Mouse (Mus musculus): ENCODE data around the gene Ttll11.

The Ttll11 gene

GRCm38 (mm10) chr2:35859708-35860393 is 119.9 kb downstream of the Ttll11 start:
- ATAC-seq (ENCODE audit: insufficient number of reproducible peaks, low FRiP score, low TSS enrichment) = no peak

- ATAC-seq (ENCODE audit: insufficient number of reproducible peaks, low FRiP score, low TSS enrichment) = no peak
Observed at GRCm38 (mm10) chr2:35858281-35858680, 121.4 kb downstream of the Ttll11 start.

GRCm38 (mm10) chr2:35856901-35857300 is 122.8 kb downstream of the Ttll11 start:
- ATAC-seq (ENCODE audit: insufficient number of reproducible peaks, low FRiP score, low TSS enrichment) = no peak

GRCm38 (mm10) chr2:35854877-35855276 is 124.8 kb downstream of the Ttll11 start:
- ATAC-seq (ENCODE audit: insufficient number of reproducible peaks, low FRiP score, low TSS enrichment) = no peak

- no peak for ATAC-seq (ENCODE audit: insufficient number of reproducible peaks, low FRiP score, low TSS enrichment)
Observed at GRCm38 (mm10) chr2:35852971-35853370, 126.7 kb downstream of the Ttll11 start.

- no peak for ATAC-seq (ENCODE audit: insufficient number of reproducible peaks, low FRiP score, low TSS enrichment)
Observed at GRCm38 (mm10) chr2:35852164-35852509, 127.6 kb downstream of the Ttll11 start.

- no peak for ATAC-seq (ENCODE audit: insufficient number of reproducible peaks, low FRiP score, low TSS enrichment)
Observed at GRCm38 (mm10) chr2:35851420-35852163, 128.1 kb downstream of the Ttll11 start.

- ATAC-seq (ENCODE audit: insufficient number of reproducible peaks, low FRiP score, low TSS enrichment) = no peak
Observed at GRCm38 (mm10) chr2:35849632-35850230, 130.0 kb downstream of the Ttll11 start.

- ATAC-seq (ENCODE audit: insufficient number of reproducible peaks, low FRiP score, low TSS enrichment) = peak; percentile 24; the same call in 1 of the 2 replicates
Observed at GRCm38 (mm10) chr2:35845611-35846504, 133.9 kb downstream of the Ttll11 start.

- no peak for ATAC-seq (ENCODE audit: insufficient number of reproducible peaks, low FRiP score, low TSS enrichment)
Observed at GRCm38 (mm10) chr2:35843896-35844690, 135.6 kb downstream of the Ttll11 start.

- ATAC-seq (ENCODE audit: insufficient number of reproducible peaks, low FRiP score, low TSS enrichment) = no peak
Observed at GRCm38 (mm10) chr2:35842780-35843474, 136.8 kb downstream of the Ttll11 start.

GRCm38 (mm10) chr2:35841841-35842420 is 137.8 kb downstream of the Ttll11 start:
- ATAC-seq (ENCODE audit: insufficient number of reproducible peaks, low FRiP score, low TSS enrichment) = no peak

GRCm38 (mm10) chr2:35840956-35841816 is 138.5 kb downstream of the Ttll11 start:
- 0 out of 2 replicates have a peak, but pooled peaks have one; percentile 41 for ATAC-seq (ENCODE audit: insufficient number of reproducible peaks, low FRiP score, low TSS enrichment)

GRCm38 (mm10) chr2:35838751-35839479 is 140.8 kb downstream of the Ttll11 start:
- no peak for ATAC-seq (ENCODE audit: insufficient number of reproducible peaks, low FRiP score, low TSS enrichment)

- ATAC-seq (ENCODE audit: insufficient number of reproducible peaks, low FRiP score, low TSS enrichment) = no peak
Observed at GRCm38 (mm10) chr2:35834198-35834913, 145.4 kb downstream of the Ttll11 start.

GRCm38 (mm10) chr2:35833546-35833945 is 146.2 kb downstream of the Ttll11 start:
- no peak for ATAC-seq (ENCODE audit: insufficient number of reproducible peaks, low FRiP score, low TSS enrichment)
